Comparison of ENCODE assay signal across 16 mouse cellular contexts in the genomic region with DNA sequence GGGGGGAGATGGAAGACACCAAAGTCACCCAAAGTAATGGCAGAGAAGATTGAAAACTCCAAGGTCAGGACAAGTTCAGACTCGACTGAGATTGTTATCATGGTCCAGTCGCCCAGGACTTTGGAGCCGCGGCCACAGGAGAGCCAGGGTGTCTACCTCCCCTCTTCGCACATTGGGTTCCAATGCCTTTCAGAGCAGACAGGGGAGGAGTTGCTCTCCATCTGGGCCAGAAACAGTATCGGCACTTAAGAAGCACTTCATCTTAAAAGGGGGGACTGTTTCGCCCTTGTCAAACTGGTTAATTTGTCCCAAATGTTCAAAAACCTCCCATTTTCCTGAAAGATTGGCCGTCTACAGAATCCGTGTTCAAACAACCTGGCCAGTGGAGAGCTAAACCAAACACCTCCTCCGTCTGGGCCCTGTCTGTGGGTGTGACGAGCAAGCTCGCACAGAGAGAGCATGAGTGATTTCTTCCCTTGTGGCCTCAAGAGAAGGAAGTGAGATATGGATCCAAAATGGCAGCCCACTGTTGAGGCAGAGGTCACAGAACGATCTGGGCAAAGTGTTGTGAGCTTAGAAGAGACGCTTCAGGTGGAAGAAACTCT.
"Had no signal": no experiment of that assay in that cellular context is flagged by ENCODE, and none has a peak within 500 bp of the region (broad histone marks: within the 10 kb centered on the region; RNA-seq: fewer than 3 reads in every experiment).

No protein-coding gene starts in this region.

- ATAC-seq: liver, postnatal 0 days; midbrain, embryonic 13.5 days; midbrain, embryonic 15.5 days had no signal

- DNase-seq: liver, embryonic 13.5 days; liver, postnatal 0 days; lung, adult 2 months; right cerebral cortex, postnatal 14 days; thymus, adult 2 months; thymus, postnatal 25 days; thymus, postnatal 4 days had no signal

- H3K4me2 ChIP-seq: liver, embryonic 13.5 days; liver, embryonic 15.5 days; midbrain, embryonic 11.5 days; midbrain, embryonic 13.5 days; midbrain, embryonic 15.5 days; neural tube, embryonic 12.5 days; stomach, embryonic 15.5 days had no signal

- H3K36me3 ChIP-seq: liver, embryonic 13.5 days; liver, embryonic 15.5 days; midbrain, embryonic 13.5 days; midbrain, embryonic 15.5 days; neural tube, embryonic 12.5 days; stomach, embryonic 15.5 days had no signal

- H3K4me3 ChIP-seq: liver, embryonic 13.5 days; liver, embryonic 15.5 days; megakaryocyte, embryonic 14.5 days; midbrain, embryonic 13.5 days; midbrain, embryonic 15.5 days; neural tube, embryonic 12.5 days; stomach, embryonic 15.5 days had no signal

- H3K9ac ChIP-seq: liver, embryonic 13.5 days; liver, embryonic 15.5 days; liver, postnatal 0 days; midbrain, embryonic 13.5 days; midbrain, embryonic 15.5 days; neural tube, embryonic 12.5 days; stomach, embryonic 15.5 days had no signal

- H3K27me3 ChIP-seq: liver, embryonic 13.5 days; liver, embryonic 15.5 days; megakaryocyte, embryonic 14.5 days; midbrain, embryonic 13.5 days; midbrain, embryonic 15.5 days; neural tube, embryonic 12.5 days; stomach, embryonic 15.5 days had no signal

- H3K9me3 ChIP-seq: liver, embryonic 13.5 days; liver, embryonic 15.5 days; midbrain, embryonic 13.5 days; midbrain, embryonic 15.5 days; neural tube, embryonic 12.5 days; stomach, embryonic 15.5 days had no signal

- H3K4me1 ChIP-seq: liver, embryonic 13.5 days; liver, embryonic 15.5 days; megakaryocyte, embryonic 14.5 days; midbrain, embryonic 13.5 days; midbrain, embryonic 15.5 days; neural tube, embryonic 12.5 days; stomach, embryonic 15.5 days had no signal

- H3K27ac ChIP-seq: liver, embryonic 13.5 days; liver, embryonic 15.5 days; macrophage; midbrain, embryonic 13.5 days; midbrain, embryonic 15.5 days; neural tube, embryonic 12.5 days; stomach, embryonic 15.5 days; stomach, postnatal 0 days had no signal
